In the genomic region with DNA sequence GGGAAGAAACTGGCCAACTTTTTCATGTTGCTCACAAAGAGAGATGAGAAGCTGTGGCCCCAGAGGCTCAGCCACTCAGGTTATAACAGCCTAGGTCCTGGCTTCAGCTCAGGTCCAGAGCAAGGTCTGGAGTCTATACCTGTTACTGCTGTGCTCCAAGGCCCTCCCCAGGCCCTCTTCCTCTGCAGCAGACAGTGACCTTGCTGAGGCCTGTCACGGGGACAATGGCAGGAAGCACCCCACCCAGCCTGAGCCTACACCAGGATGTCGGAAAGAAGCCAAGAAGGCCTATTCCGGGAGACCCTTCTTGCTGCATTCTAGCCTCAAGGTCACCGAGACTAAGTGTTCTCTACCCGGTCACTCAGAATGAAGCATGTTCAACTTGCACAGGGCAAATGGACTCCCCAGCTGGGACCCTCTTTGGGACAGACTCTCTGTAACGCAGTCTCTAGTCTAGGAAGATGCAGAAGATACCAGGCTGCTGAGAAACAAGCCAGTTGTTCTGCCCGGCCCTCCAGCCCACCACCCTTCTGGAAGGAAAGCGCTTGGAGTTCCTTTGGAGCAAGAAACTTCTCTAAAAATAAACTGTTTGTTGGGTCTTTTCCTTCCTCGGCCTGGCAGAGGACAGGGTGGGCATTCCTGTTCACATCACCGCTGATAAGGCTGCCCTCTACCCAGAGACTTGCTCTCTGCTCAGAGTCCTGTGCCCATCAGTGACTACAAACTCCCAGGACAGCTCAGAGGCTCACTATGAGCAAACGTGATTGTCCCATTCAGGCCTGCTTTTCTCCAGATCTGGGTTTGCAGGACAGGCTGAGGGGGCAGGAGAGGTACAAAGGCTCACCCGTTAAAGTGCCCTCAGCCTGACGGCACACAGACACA, we compare ENCODE assay signal across 9 mouse cellular contexts. TPM values are rescaled to one million over a fixed set of nuclear protein-coding genes. Genes with fewer than 3 reads are reported as not detected.
DNase-seq lines count a peak whose midpoint lies in the region; ATAC-seq and TF ChIP-seq lines count a peak whose summit lies in the region.
"Had no signal": no experiment of that assay in that cellular context is flagged by ENCODE, and none has a peak within 500 bp of the region (broad histone marks: within the 10 kb centered on the region; RNA-seq: fewer than 3 reads in every experiment).

No protein-coding gene starts in this region.

- H3K27ac ChIP-seq in forebrain, embryonic 15.5 days (replicated peaks) = 0 out of 2 replicates have a peak overlapping the region, but pooled peaks have one; percentile 31
- peak overlapping the region; percentile 56 for H3K27ac ChIP-seq in liver, postnatal 0 days (ENCODE audit: low read depth)
- H3K27ac ChIP-seq in cerebellum, adult 2 months (ENCODE audit: insufficient read depth, low read length) = no peak overlapping the region; the same call in 1 of the 2 replicates

- no peak for TF ChIP-seq EP300 in liver, postnatal 0 days (IDR thresholded peaks at IDR 0.05; ENCODE audit: low read depth)

- no peak overlapping the region for H3K9ac ChIP-seq in forebrain, embryonic 15.5 days (replicated peaks)
- H3K9ac ChIP-seq in liver, postnatal 0 days (replicated peaks) = no peak overlapping the region

- H3K36me3 ChIP-seq in forebrain, embryonic 15.5 days = no peaks in the 10 kb centered on the region
- 0 out of 2 replicates have a peak, but pooled peaks cover 4% of the 10 kb centered on the region for H3K36me3 ChIP-seq in liver, postnatal 0 days (replicated peaks; ENCODE audit: insufficient read depth, low read length)

- TF ChIP-seq POLR2A in cerebellum, adult 2 months (IDR thresholded peaks at IDR 0.05; ENCODE audit: borderline replicate concordance, insufficient read depth, low read length) = no peak

- no peak overlapping the region for H3K4me3 ChIP-seq in forebrain, embryonic 15.5 days
- no peak overlapping the region for H3K4me3 ChIP-seq in liver, postnatal 0 days (ENCODE audit: low read depth, low read length)
- H3K4me3 ChIP-seq in cerebellum, adult 2 months (replicated peaks; ENCODE audit: insufficient read depth, low read depth, low read length) = no peak overlapping the region

- ATAC-seq in forebrain, embryonic 15.5 days (replicated peaks) = no peak
- peak; percentile 65 for ATAC-seq in inflammation-experienced regulatory T-cells, adult 6 months
- ATAC-seq in liver, postnatal 0 days = peak; percentile 28; the same call in 1 of the 2 replicates
- no peak for ATAC-seq in cerebellum, adult (ENCODE audit: insufficient number of reproducible peaks, low FRiP score, low TSS enrichment)

- DNase-seq in gastrocnemius, postnatal 25 days = peak; percentile 73
- no peak for DNase-seq in gastrocnemius, adult 18-20 months (ENCODE audit: low spot score)
- DNase-seq in liver, postnatal 0 days = no peak
- DNase-seq in thymus, postnatal 14 days = peak; percentile 85
- no peak for DNase-seq in cerebellum, adult 2 months

- 81% methylated on average over 13 of the region's 13 CpGs for WGBS in forebrain, embryonic 15.5 days
- WGBS in liver, postnatal 0 days (ENCODE audit: insufficient replicate concordance) = 50% methylated on average over 13 of the region's 13 CpGs
- 82% methylated on average over 13 of the region's 13 CpGs for WGBS in cerebellum, adult 2 months

- no peaks in the 10 kb centered on the region for H3K9me3 ChIP-seq in forebrain, embryonic 15.5 days
- no peaks in the 10 kb centered on the region for H3K9me3 ChIP-seq in liver, postnatal 0 days (ENCODE audit: low read length)

- H3K4me1 ChIP-seq in forebrain, embryonic 15.5 days = peaks cover 15% of the 10 kb centered on the region
- H3K4me1 ChIP-seq in liver, postnatal 0 days (ENCODE audit: insufficient read depth) = peaks cover 30% of the 10 kb centered on the region
- H3K4me1 ChIP-seq in cerebellum, adult 2 months (ENCODE audit: control insufficient read depth, insufficient read depth, low read length) = peaks cover 37% of the 10 kb centered on the region

- TF ChIP-seq CTCF in liver, postnatal 0 days (IDR thresholded peaks at IDR 0.05; ENCODE audit: low read depth) = no peak
- TF ChIP-seq CTCF in cerebellum, adult 2 months (IDR thresholded peaks at IDR 0.05; ENCODE audit: borderline replicate concordance, insufficient read depth, low read depth, low read length) = no peak

- H3K4me2 ChIP-seq in forebrain, embryonic 15.5 days (replicated peaks) = no peak overlapping the region
- no peak overlapping the region; the same call in 1 of the 2 replicates for H3K4me2 ChIP-seq in liver, postnatal 0 days (ENCODE audit: low read depth, low read length)

- H3K27me3 ChIP-seq in forebrain, embryonic 15.5 days = no peaks in the 10 kb centered on the region
- no peaks in the 10 kb centered on the region for H3K27me3 ChIP-seq in liver, postnatal 0 days (ENCODE audit: insufficient read depth, low read length)
- H3K27me3 ChIP-seq in cerebellum, adult 2 months (ENCODE audit: control insufficient read depth, insufficient read depth, low read length) = no peaks in the 10 kb centered on the region
- H3K27me3 ChIP-seq: CH12.LX had no signal

RNA-seq across cellular contexts. Expression of a gene that starts 35.7 kb away (rescaled TPM):
- total RNA-seq in gastrocnemius, postnatal 25 days (2021) = 10 to 100 TPM; 16.7 to 17.6 TPM
- total RNA-seq in gastrocnemius, adult 18-20 months (2021) = 10 to 100 TPM; 19.6 to 20.9 TPM
- 10.9 and 11.4 TPM in 2 replicates for polyA plus RNA-seq in forebrain, embryonic 15.5 days (2015; fragmentation: Nextera tagmentation; extraction: Ambion mirVana)
- polyA plus RNA-seq in inflammation-experienced regulatory T-cells, adult 6 months (2017; shearing (Covaris generic)) = 10 to 100 TPM in 2 of 3 experiments, 1 to 10 TPM in 1; 5.5 to 15.7 (median 11.1) TPM
- polyA plus RNA-seq in liver, postnatal 0 days (2015; fragmentation: Nextera tagmentation; extraction: Ambion mirVana) = 2.1 and 2.4 TPM in 2 replicates
- polyA plus RNA-seq in cerebellum, adult 2 months (2012; rRNA removed) = 54.2 and 64.2 TPM in 2 replicates

Comparison
In these comparisons a context has a peak if more than half of its experiments do, and no peak if none do; other contexts are left out.
1. DNase-seq: peak in gastrocnemius, postnatal 25 days (single experiment) and thymus, postnatal 14 days (single experiment); none in gastrocnemius, adult 18-20 months (single experiment), liver, postnatal 0 days (single experiment) and cerebellum, adult 2 months (0 of 2).
2. ATAC-seq: peak in inflammation-experienced regulatory T-cells, adult 6 months (single experiment) and liver, postnatal 0 days (single experiment); none in forebrain, embryonic 15.5 days (single experiment) and cerebellum, adult (single experiment).